Mouse (Mus musculus) midbrain, embryonic 14.5 days (tissue): ENCODE measurements at regions not wholly inside any gene's neighbourhood (a gene's known extent, or its start where the extent isn't known, plus 50 kb on each side); places are given as distances from the start of the nearest gene placed in this dataset.

Experiments used
- ATAC-seq: fragments of 200-750 bp; cut with Nextera tagmentation; 2 replicates; pipeline ENCODE4 v1.8.0; 2017; ENCODE audit warnings: moderate number of reproducible peaks, moderate library complexity; ENCODE audit not compliant: low FRiP score, low TSS enrichment
- DNase-seq: peaks from one replicate; pipeline ENCODE4 v3.0.0-alpha.2; 2015
- H3K27ac ChIP-seq: fragments of 300-500 bp; sonication (generic); replicated peaks from 2 replicates; pipeline ENCODE4 v1.5.1; 2014; ENCODE audit warnings: mild to moderate bottlenecking, low read depth, low read length, moderate library complexity
- H3K27me3 ChIP-seq: fragments of 300-500 bp; sonication (generic); 2 replicates; pipeline ENCODE4 v1.6.1; 2014; ENCODE audit warnings: low read length, control low read depth, mixed read lengths; ENCODE audit not compliant: control insufficient read depth, insufficient read depth
- H3K36me3 ChIP-seq: fragments of 300-500 bp; sonication (generic); 2 replicates; pipeline ENCODE4 v1.6.1; 2014; ENCODE audit warnings: low read length, control low read depth; ENCODE audit not compliant: control insufficient read depth, insufficient read depth
- H3K4me1 ChIP-seq: fragments of 300-500 bp; sonication (generic); 2 replicates; pipeline ENCODE4 v1.6.1; 2014; ENCODE audit warnings: mild to moderate bottlenecking, antibody characterized with exemption, low read length, control low read depth; ENCODE audit not compliant: control insufficient read depth, insufficient read depth
- H3K4me2 ChIP-seq: fragments of 300-500 bp; sonication (generic); 2 replicates; pipeline ENCODE4 v1.6.1; 2014; ENCODE audit warnings: mild to moderate bottlenecking, low read length, moderate library complexity
- H3K4me3 ChIP-seq: fragments of 300-500 bp; sonication (generic); replicated peaks from 2 replicates; pipeline ENCODE4 v1.5.1; 2014; ENCODE audit warnings: low read depth, low read length
- H3K9ac ChIP-seq: fragments of 300-500 bp; sonication (generic); replicated peaks from 2 replicates; pipeline ENCODE4 v1.6.1; 2014; ENCODE audit warnings: mild to moderate bottlenecking, low read length, moderate library complexity
- H3K9me3 ChIP-seq: fragments of 300-500 bp; sonication (generic); 2 replicates; pipeline ENCODE4 v1.6.1; 2016; ENCODE audit warnings: low read length, control low read depth, mixed read lengths; ENCODE audit not compliant: control insufficient read depth
- WGBS: fragments of 180-500 bp; shearing (Covaris S2); extraction: QIAGEN DNeasy Blood & Tissue Kit; methylation state at CpG from one replicate; pipeline ENCODE4 v1.1.7; 2014; 5-methylcytosine and 5-hydroxymethylcytosine counted together

GRCm38 (mm10) chr2:9592531-9592930 lies 288.5 kb upstream of the 4930412O13Rik start:
- Histone ChIP-seq H3K27ac (no peak overlapping the region), H3K4me3 (no peak overlapping the region), H3K4me1 (no peaks in the 10 kb centered on the region), H3K36me3 (no peaks in the 10 kb centered on the region), H3K9me3 (no peaks in the 10 kb centered on the region), H3K4me2 (no peak overlapping the region), H3K27me3 (no peaks in the 10 kb centered on the region), H3K9ac (no peak overlapping the region)
- 95% methylated on average over 1 of the region's 1 CpGs for WGBS
- ATAC-seq (no peak), DNase-seq (no peak)

- 43% methylated on average over 10 of the region's 10 CpGs for WGBS
- H3K27ac ChIP-seq = no peak overlapping the region
- ATAC-seq (no peak), DNase-seq (no peak)
- H3K4me3 ChIP-seq = no peak overlapping the region
- H3K4me2 ChIP-seq = no peak overlapping the region
- H3K36me3 ChIP-seq = no peaks in the 10 kb centered on the region
- H3K27me3 ChIP-seq = no peaks in the 10 kb centered on the region
- H3K9me3 ChIP-seq = no peaks in the 10 kb centered on the region
- H3K9ac ChIP-seq = no peak overlapping the region
- H3K4me1 ChIP-seq = no peaks in the 10 kb centered on the region
Measured at GRCm38 (mm10) chr2:9593931-9594330, 287.1 kb upstream of the 4930412O13Rik start.

GRCm38 (mm10) chr2:9595236-9595850 lies 285.7 kb upstream of the 4930412O13Rik start:
- DNase-seq = no peak
- H3K4me3 ChIP-seq = no peak overlapping the region
- H3K27ac ChIP-seq = no peak overlapping the region
- 75% methylated on average over 8 of the region's 8 CpGs for WGBS
- H3K9me3 ChIP-seq = no peaks in the 10 kb centered on the region
- no peak overlapping the region for H3K9ac ChIP-seq
- no peaks in the 10 kb centered on the region for H3K36me3 ChIP-seq
- no peaks in the 10 kb centered on the region for H3K4me1 ChIP-seq
- H3K27me3 ChIP-seq = no peaks in the 10 kb centered on the region
- no peak for ATAC-seq
- no peak overlapping the region for H3K4me2 ChIP-seq

GRCm38 (mm10) chr2:9596135-9596534 lies 284.9 kb upstream of the 4930412O13Rik start:
- DNase-seq (no peak), ATAC-seq (no peak)
- Histone ChIP-seq H3K27me3 (no peaks in the 10 kb centered on the region), H3K4me3 (no peak overlapping the region), H3K9ac (no peak overlapping the region), H3K36me3 (no peaks in the 10 kb centered on the region), H3K4me2 (no peak overlapping the region), H3K27ac (no peak overlapping the region), H3K9me3 (no peaks in the 10 kb centered on the region), H3K4me1 (no peaks in the 10 kb centered on the region)
- WGBS = 82% methylated on average over 12 of the region's 12 CpGs

GRCm38 (mm10) chr2:9604984-9605383 lies 276.1 kb upstream of the 4930412O13Rik start:
- Histone ChIP-seq H3K4me3 (no peak overlapping the region), H3K27ac (no peak overlapping the region), H3K4me1 (no peaks in the 10 kb centered on the region), H3K4me2 (no peak overlapping the region), H3K9me3 (no peaks in the 10 kb centered on the region), H3K27me3 (no peaks in the 10 kb centered on the region), H3K9ac (no peak overlapping the region), H3K36me3 (no peaks in the 10 kb centered on the region)
- ATAC-seq = peak; percentile 40; the same call in 1 of the 2 replicates
- 46% methylated on average over 6 of the region's 6 CpGs for WGBS
- peak; percentile 51 for DNase-seq

- H3K27ac ChIP-seq = no peak overlapping the region
- no peak overlapping the region for H3K4me3 ChIP-seq
- no peaks in the 10 kb centered on the region for H3K27me3 ChIP-seq
- H3K9ac ChIP-seq = no peak overlapping the region
- no peaks in the 10 kb centered on the region for H3K4me1 ChIP-seq
- 95% methylated on average over 2 of the region's 2 CpGs for WGBS
- no peaks in the 10 kb centered on the region for H3K36me3 ChIP-seq
- no peaks in the 10 kb centered on the region for H3K9me3 ChIP-seq
- no peak overlapping the region for H3K4me2 ChIP-seq
- DNase-seq (no peak), ATAC-seq (no peak)
Measured at GRCm38 (mm10) chr2:9607547-9607946, 273.5 kb upstream of the 4930412O13Rik start.

GRCm38 (mm10) chr2:9614415-9614814 lies 266.6 kb upstream of the 4930412O13Rik start:
- ATAC-seq = no peak
- 84% methylated on average over 2 of the region's 2 CpGs for WGBS

GRCm38 (mm10) chr2:9616292-9616691 lies 264.8 kb upstream of the 4930412O13Rik start:
- H3K27me3 ChIP-seq = no peaks in the 10 kb centered on the region
- H3K4me1 ChIP-seq = no peaks in the 10 kb centered on the region
- H3K36me3 ChIP-seq = no peaks in the 10 kb centered on the region
- ATAC-seq (no peak), DNase-seq (no peak)
- H3K4me2 ChIP-seq = no peak overlapping the region
- H3K4me3 ChIP-seq = no peak overlapping the region
- H3K9ac ChIP-seq = no peak overlapping the region
- 86% methylated on average over 5 of the region's 5 CpGs for WGBS
- no peak overlapping the region for H3K27ac ChIP-seq
- no peaks in the 10 kb centered on the region for H3K9me3 ChIP-seq

More at GRCm38 (mm10) chr2:9614415-9614814, 266.6 kb upstream of the 4930412O13Rik start:
- Histone ChIP-seq H3K4me3 (no peak overlapping the region), H3K27me3 (no peaks in the 10 kb centered on the region), H3K4me2 (no peak overlapping the region), H3K36me3 (no peaks in the 10 kb centered on the region), H3K9ac (no peak overlapping the region), H3K9me3 (no peaks in the 10 kb centered on the region), H3K4me1 (no peaks in the 10 kb centered on the region), H3K27ac (no peak overlapping the region)
- DNase-seq = no peak
